Mouse (Mus musculus) neural tube, embryonic 12.5 days (tissue): ENCODE results near the gene Cd59a. TPM values are rescaled to one million over a fixed set of nuclear protein-coding genes. Genes with fewer than 3 reads are reported as not detected.
"Not testable (repeated sequence)": the region's sequence is repeated elsewhere in the genome, so short reads cannot be mapped to it uniquely, and the experiment has no call there.

Experiments used
- ATAC-seq: fragments of 200-750 bp; cut with Nextera tagmentation; 2 replicates; pipeline ENCODE4 v1.8.0; 2017; ENCODE audit warnings: low read depth, mild to moderate bottlenecking, moderate TSS enrichment, moderate library complexity; ENCODE audit not compliant: low FRiP score
- H3K27ac ChIP-seq: fragments of 300-500 bp; sonication (generic); 2 replicates; pipeline ENCODE4 v1.5.1; 2016
- H3K27me3 ChIP-seq: fragments of 300-500 bp; sonication (generic); replicated peaks from 2 replicates; pipeline ENCODE4 v1.6.1; 2016; ENCODE audit warnings: mild to moderate bottlenecking
- H3K36me3 ChIP-seq: fragments of 300-500 bp; sonication (generic); 2 replicates; pipeline ENCODE4 v1.6.1; 2016; ENCODE audit warnings: mild to moderate bottlenecking
- H3K4me1 ChIP-seq: fragments of 300-500 bp; sonication (generic); 2 replicates; pipeline ENCODE4 v1.6.1; 2016
- H3K4me2 ChIP-seq: fragments of 300-500 bp; sonication (generic); replicated peaks from 2 replicates; pipeline ENCODE4 v1.6.1; 2016; ENCODE audit warnings: mild to moderate bottlenecking
- H3K4me3 ChIP-seq: fragments of 300-500 bp; sonication (generic); 2 replicates; pipeline ENCODE4 v1.5.1; 2016
- H3K9ac ChIP-seq: fragments of 300-500 bp; sonication (generic); 2 replicates; pipeline ENCODE4 v1.6.1; 2016; ENCODE audit warnings: mild to moderate bottlenecking
- H3K9me3 ChIP-seq: fragments of 300-500 bp; sonication (generic); 2 replicates; pipeline ENCODE4 v1.6.1; 2016; ENCODE audit warnings: mild to moderate bottlenecking
- WGBS: fragments of 180-500 bp; shearing (Covaris S2); methylation state at CpG from one replicate; pipeline ENCODE4 v1.1.7; 2016; 5-methylcytosine and 5-hydroxymethylcytosine counted together
- polyA plus RNA-seq: library from polyadenylated mRNA; unstranded; fragments of >200 nt; fragmentation: Nextera tagmentation; extraction: Ambion mirVana; gene quantifications from 2 replicates; pipeline ENCODE4 v1.2.1, GENCODE M21; 2016

Gene Cd59a
- polyA plus RNA-seq, 1 experiment from 2014 or later: 22.4 TPM

- ATAC-seq: not testable (repeated sequence)
Observed at GRCm38 (mm10) chr2:104084027-104084426, 11.6 kb upstream of the Cd59a start.

GRCm38 (mm10) chr2:104087562-104087961 is 8.0 kb upstream of the Cd59a start:
- not testable (repeated sequence) for H3K27me3 ChIP-seq, H3K36me3 ChIP-seq, H3K27ac ChIP-seq, H3K4me2 ChIP-seq, H3K9me3 ChIP-seq, H3K4me3 ChIP-seq, ATAC-seq, H3K9ac ChIP-seq, H3K4me1 ChIP-seq
- WGBS: 100% methylated on average over 1 of the region's 1 CpGs

More at GRCm38 (mm10) chr2:104084027-104084426, 11.6 kb upstream of the Cd59a start:
- not testable (repeated sequence) for H3K36me3 ChIP-seq, H3K27me3 ChIP-seq, H3K4me2 ChIP-seq, H3K27ac ChIP-seq, H3K4me3 ChIP-seq, H3K4me1 ChIP-seq, H3K9ac ChIP-seq, H3K9me3 ChIP-seq

GRCm38 (mm10) chr2:104093305-104093704 is 2.3 kb upstream of the Cd59a start:
- Histone ChIP-seq H3K4me2 (no peak overlapping the region), H3K27ac (no peak overlapping the region)
- no peak for ATAC-seq

GRCm38 (mm10) chr2:104096256-104096655 is 655 bp downstream of the Cd59a start:
- WGBS: 50% methylated on average over 10 of the region's 10 CpGs
- Histone ChIP-seq H3K27ac (peak overlapping the region; percentile 39; the same call in 1 of the 2 replicates), H3K27me3 (no peaks in the 10 kb centered on the region), H3K4me2 (peak overlapping the region; percentile 66), H3K4me3 (peak overlapping the region; percentile 39), H3K36me3 (no peaks in the 10 kb centered on the region), H3K9ac (peak overlapping the region; percentile 56), H3K9me3 (no peaks in the 10 kb centered on the region), H3K4me1 (peaks cover 9% of the 10 kb centered on the region; the same call in 1 of the 2 replicates)
- ATAC-seq: no peak

More at GRCm38 (mm10) chr2:104093305-104093704, 2.3 kb upstream of the Cd59a start:
- Histone ChIP-seq H3K27me3 (no peaks in the 10 kb centered on the region), H3K4me1 (peaks cover 9% of the 10 kb centered on the region; the same call in 1 of the 2 replicates), H3K9ac (no peak overlapping the region), H3K4me3 (no peak overlapping the region), H3K9me3 (no peaks in the 10 kb centered on the region), H3K36me3 (no peaks in the 10 kb centered on the region)
- WGBS: 72% methylated on average over 2 of the region's 2 CpGs

DNA sequence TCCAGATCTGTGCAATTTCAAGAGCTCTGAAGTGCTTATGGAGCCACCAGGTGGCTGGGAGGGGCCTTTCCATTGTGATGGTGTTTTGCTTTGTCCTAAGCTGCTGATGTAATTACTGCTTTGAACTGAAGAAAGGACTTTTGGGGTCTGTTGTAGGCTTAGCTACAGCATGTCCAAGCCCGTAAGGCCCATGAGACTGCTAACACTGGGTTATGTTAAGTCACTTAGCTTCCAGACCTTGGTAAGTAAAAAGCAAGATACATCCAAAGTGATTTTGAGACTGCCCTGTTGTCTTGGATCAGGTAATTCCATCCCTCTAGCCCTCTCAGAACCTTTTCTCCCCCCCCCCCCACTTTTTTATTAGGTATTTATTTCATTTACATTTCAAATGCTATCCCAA is 1.2 kb downstream of the Cd59a start:
- not testable (repeated sequence) for H3K36me3 ChIP-seq, H3K4me3 ChIP-seq, H3K4me1 ChIP-seq, ATAC-seq, H3K9me3 ChIP-seq, H3K27me3 ChIP-seq, H3K9ac ChIP-seq, H3K27ac ChIP-seq
- WGBS: 73% methylated on average over 1 of the region's 1 CpGs
- peak overlapping the region; percentile 66; the same call in 1 of the 2 replicates for H3K4me2 ChIP-seq

GRCm38 (mm10) chr2:104097396-104097795 is 1.8 kb downstream of the Cd59a start:
- H3K4me2 ChIP-seq: not testable (repeated sequence)
- 94% methylated on average over 4 of the region's 4 CpGs for WGBS

GRCm38 (mm10) chr2:104098529-104099230 is 3.1 kb downstream of the Cd59a start:
- ATAC-seq: no peak
- no peaks in the 10 kb centered on the region for H3K27me3 ChIP-seq
- peaks cover 9% of the 10 kb centered on the region; the same call in 1 of the 2 replicates for H3K4me1 ChIP-seq
- H3K9me3 ChIP-seq: no peaks in the 10 kb centered on the region
- H3K27ac ChIP-seq: no peak overlapping the region
- WGBS: 38% methylated on average over 3 of the region's 3 CpGs
- H3K4me2 ChIP-seq: no peak overlapping the region
- H3K36me3 ChIP-seq: no peaks in the 10 kb centered on the region
- H3K4me3 ChIP-seq: no peak overlapping the region
- H3K9ac ChIP-seq: no peak overlapping the region

More at GRCm38 (mm10) chr2:104097396-104097795, 1.8 kb downstream of the Cd59a start:
- not testable (repeated sequence) for H3K27ac ChIP-seq, H3K36me3 ChIP-seq, H3K4me3 ChIP-seq, H3K9ac ChIP-seq, H3K27me3 ChIP-seq, H3K9me3 ChIP-seq, ATAC-seq, H3K4me1 ChIP-seq

DNA sequence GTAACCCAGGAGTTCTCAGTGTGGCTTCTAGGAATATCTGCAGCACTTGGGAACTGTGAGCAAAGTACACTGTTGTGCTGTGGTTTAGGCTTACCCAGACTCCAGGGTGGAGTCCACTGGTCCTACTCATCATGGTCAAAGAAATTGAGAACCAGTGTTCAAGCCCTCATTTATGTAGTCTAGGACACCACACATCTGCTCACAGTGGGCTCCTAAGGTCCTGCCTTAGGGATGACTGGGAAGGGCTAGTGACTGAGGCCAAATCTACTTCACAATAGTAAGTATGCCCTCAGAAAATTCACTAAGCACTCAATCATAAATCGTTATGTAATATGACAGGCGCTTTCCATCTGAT is 3.6 kb downstream of the Cd59a start:
- 96% methylated on average over 2 of the region's 2 CpGs for WGBS
- H3K9ac ChIP-seq: no peak overlapping the region
- peaks cover 9% of the 10 kb centered on the region; the same call in 1 of the 2 replicates for H3K4me1 ChIP-seq
- H3K27ac ChIP-seq: no peak overlapping the region
- ATAC-seq: no peak
- no peaks in the 10 kb centered on the region for H3K9me3 ChIP-seq
- no peaks in the 10 kb centered on the region for H3K27me3 ChIP-seq
- H3K4me3 ChIP-seq: no peak overlapping the region
- H3K4me2 ChIP-seq: no peak overlapping the region
- H3K36me3 ChIP-seq: no peaks in the 10 kb centered on the region

GRCm38 (mm10) chr2:104099946-104100345 is 4.3 kb downstream of the Cd59a start:
- Histone ChIP-seq H3K4me2 (no peak overlapping the region), H3K4me3 (no peak overlapping the region), H3K9ac (no peak overlapping the region), H3K9me3 (no peaks in the 10 kb centered on the region), H3K27me3 (no peaks in the 10 kb centered on the region), H3K4me1 (peaks cover 9% of the 10 kb centered on the region; the same call in 1 of the 2 replicates), H3K27ac (no peak overlapping the region), H3K36me3 (no peaks in the 10 kb centered on the region)
- ATAC-seq: no peak
- WGBS: 56% methylated on average over 1 of the region's 1 CpGs

DNA sequence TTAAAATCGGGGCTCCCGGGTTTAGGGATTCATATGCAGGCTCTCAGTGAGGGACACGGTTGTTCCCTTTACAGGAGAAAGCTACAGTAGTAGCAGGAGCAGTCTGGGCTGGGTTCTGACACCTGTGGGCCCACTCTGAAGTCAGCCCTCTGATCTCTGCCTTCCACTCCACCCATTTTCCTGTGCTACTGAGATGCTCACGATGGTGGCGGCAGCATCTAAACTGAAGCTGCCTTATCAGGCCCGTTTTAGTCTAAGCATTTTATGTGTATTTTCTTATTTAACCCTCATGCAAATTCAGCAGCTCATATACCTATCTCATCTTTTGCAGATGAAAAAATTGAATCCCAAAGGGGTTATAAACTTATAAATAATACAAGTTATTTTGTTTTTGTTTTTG is 9.2 kb downstream of the Cd59a start:
- WGBS: 91% methylated on average over 6 of the region's 6 CpGs
- Histone ChIP-seq H3K4me2 (no peak overlapping the region), H3K4me1 (no peaks in the 10 kb centered on the region), H3K27ac (no peak overlapping the region), H3K4me3 (no peak overlapping the region), H3K9me3 (no peaks in the 10 kb centered on the region), H3K9ac (no peak overlapping the region), H3K27me3 (no peaks in the 10 kb centered on the region), H3K36me3 (no peaks in the 10 kb centered on the region)
- ATAC-seq: no peak

DNA sequence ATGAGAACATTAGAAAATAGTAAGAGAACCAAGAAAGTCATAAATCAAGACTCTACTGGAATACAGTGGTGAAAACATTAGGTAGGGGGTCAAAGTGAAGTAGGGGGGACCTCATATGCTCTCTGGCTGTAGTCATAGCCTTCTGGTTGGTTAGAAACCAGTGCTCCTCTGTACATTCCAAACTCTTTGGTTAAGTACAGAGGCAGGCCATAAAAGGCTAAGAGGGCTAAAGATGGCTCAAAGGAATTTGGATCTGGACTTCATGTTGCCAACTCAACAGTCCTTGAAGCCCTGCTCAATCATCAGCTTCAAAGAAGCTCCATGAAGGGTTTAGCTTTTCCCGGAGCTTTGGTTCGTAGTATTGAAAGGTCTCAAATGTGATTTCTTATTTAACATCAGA is 13.4 kb downstream of the Cd59a start:
- WGBS: 94% methylated on average over 2 of the region's 2 CpGs
- H3K4me3 ChIP-seq, H3K36me3 ChIP-seq, H3K27ac ChIP-seq, H3K4me1 ChIP-seq, ATAC-seq, H3K9me3 ChIP-seq, H3K4me2 ChIP-seq, H3K9ac ChIP-seq, H3K27me3 ChIP-seq: not testable (repeated sequence)

DNA sequence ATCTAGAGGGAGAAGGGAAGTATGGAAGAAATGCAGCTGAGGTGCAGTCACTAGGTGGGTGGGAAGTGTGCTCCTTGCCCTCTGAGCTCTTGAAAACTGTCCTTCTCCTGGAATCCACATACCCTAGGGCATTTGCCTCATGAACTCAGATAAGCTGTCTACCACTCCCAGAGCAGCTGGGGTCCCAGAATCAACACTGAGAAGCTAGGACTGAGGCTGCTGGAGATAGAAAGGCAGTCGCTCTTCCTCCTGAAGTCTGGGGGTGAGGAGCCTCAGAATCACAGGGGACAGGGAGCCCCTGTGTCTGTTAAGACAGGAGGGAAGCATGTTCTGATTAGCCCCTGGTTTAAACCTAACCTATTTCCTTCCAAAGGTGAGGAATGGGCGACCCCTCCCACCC is 13.9 kb downstream of the Cd59a start:
- Histone ChIP-seq H3K9me3 (no peaks in the 10 kb centered on the region), H3K9ac (no peak overlapping the region), H3K27me3 (no peaks in the 10 kb centered on the region), H3K4me3 (no peak overlapping the region), H3K4me1 (no peaks in the 10 kb centered on the region), H3K27ac (no peak overlapping the region), H3K36me3 (no peaks in the 10 kb centered on the region), H3K4me2 (no peak overlapping the region)
- WGBS: 81% methylated on average over 2 of the region's 2 CpGs
- ATAC-seq: no peak

DNA sequence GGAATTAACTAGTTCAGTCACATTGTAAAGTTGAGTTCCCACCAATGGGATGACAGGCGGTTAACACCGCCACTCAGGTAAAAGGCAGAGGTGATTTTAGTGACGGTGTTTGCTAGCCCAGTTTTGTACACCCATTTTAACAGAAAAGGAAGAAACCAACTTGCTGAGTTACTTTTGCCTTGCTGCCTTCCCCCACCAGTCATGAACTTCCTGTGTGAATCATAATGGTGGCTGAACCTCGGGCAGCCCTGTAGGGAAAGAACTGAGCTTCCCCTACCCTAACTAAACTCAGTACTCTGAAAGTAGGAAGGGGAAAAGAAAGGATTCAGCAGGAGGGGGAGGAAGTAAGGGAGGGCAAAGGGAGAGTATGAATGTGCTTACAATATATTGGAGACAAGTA is 14.4 kb downstream of the Cd59a start:
- H3K27ac ChIP-seq: no peak overlapping the region
- H3K9me3 ChIP-seq: no peaks in the 10 kb centered on the region
- 90% methylated on average over 4 of the region's 4 CpGs for WGBS

More for the DNA sequence above, 14.4 kb downstream of the Cd59a start:
- Histone ChIP-seq H3K4me1 (no peaks in the 10 kb centered on the region), H3K27me3 (no peaks in the 10 kb centered on the region), H3K9ac (no peak overlapping the region), H3K4me3 (no peak overlapping the region), H3K4me2 (no peak overlapping the region), H3K36me3 (no peaks in the 10 kb centered on the region)
- ATAC-seq: no peak
